Mouse (Mus musculus) midbrain, embryonic 15.5 days (tissue): ENCODE results near the gene Gm4881. TPM values are rescaled to one million over a fixed set of nuclear protein-coding genes. Genes with fewer than 3 reads are reported as not detected.

Experiments
- ATAC-seq: fragments of 200-750 bp; cut with Nextera tagmentation; replicated peaks from 2 replicates; pipeline ENCODE4 v1.8.0; 2017; ENCODE audit warnings: moderate TSS enrichment
- H3K27ac ChIP-seq: fragments of 300-500 bp; sonication (generic); 2 replicates; pipeline ENCODE4 v1.5.1; 2015; ENCODE audit warnings: mild to moderate bottlenecking, inconsistent platforms
- H3K27me3 ChIP-seq: fragments of 300-500 bp; sonication (generic); replicated peaks from 2 replicates; pipeline ENCODE4 v1.6.1; 2015; ENCODE audit warnings: inconsistent platforms
- H3K36me3 ChIP-seq: fragments of 300-500 bp; sonication (generic); replicated peaks from 2 replicates; pipeline ENCODE4 v1.6.1; 2015; ENCODE audit warnings: inconsistent platforms
- H3K4me1 ChIP-seq: fragments of 300-500 bp; sonication (generic); 2 replicates; pipeline ENCODE4 v1.6.1; 2015; ENCODE audit warnings: inconsistent platforms
- H3K4me2 ChIP-seq: fragments of 300-500 bp; sonication (generic); 2 replicates; pipeline ENCODE4 v1.6.1; 2015; ENCODE audit warnings: inconsistent platforms, mild to moderate bottlenecking, moderate library complexity
- H3K4me3 ChIP-seq: fragments of 300-500 bp; sonication (generic); 2 replicates; pipeline ENCODE4 v1.5.1; 2015; ENCODE audit warnings: mild to moderate bottlenecking, inconsistent platforms
- H3K9ac ChIP-seq: fragments of 300-500 bp; sonication (generic); 2 replicates; pipeline ENCODE4 v1.6.1; 2015; ENCODE audit warnings: mild to moderate bottlenecking, inconsistent platforms
- H3K9me3 ChIP-seq: fragments of 300-500 bp; sonication (generic); 2 replicates; pipeline ENCODE4 v1.6.1; 2016; ENCODE audit warnings: inconsistent platforms
- WGBS: fragments of 180-500 bp; shearing (Covaris S2); methylation state at CpG from one replicate; pipeline ENCODE4 v1.1.7; 2015; ENCODE audit warnings: mixed read lengths; 5-methylcytosine and 5-hydroxymethylcytosine counted together
- polyA plus RNA-seq: library from polyadenylated mRNA; unstranded; fragments of >200 nt; fragmentation: Nextera tagmentation; extraction: Ambion mirVana; gene quantifications from 2 replicates; pipeline ENCODE4 v1.2.1, GENCODE M21; 2015

The Gm4881 gene
- polyA plus RNA-seq, 1 experiment from 2014 or later: 6.4 TPM

DNA sequence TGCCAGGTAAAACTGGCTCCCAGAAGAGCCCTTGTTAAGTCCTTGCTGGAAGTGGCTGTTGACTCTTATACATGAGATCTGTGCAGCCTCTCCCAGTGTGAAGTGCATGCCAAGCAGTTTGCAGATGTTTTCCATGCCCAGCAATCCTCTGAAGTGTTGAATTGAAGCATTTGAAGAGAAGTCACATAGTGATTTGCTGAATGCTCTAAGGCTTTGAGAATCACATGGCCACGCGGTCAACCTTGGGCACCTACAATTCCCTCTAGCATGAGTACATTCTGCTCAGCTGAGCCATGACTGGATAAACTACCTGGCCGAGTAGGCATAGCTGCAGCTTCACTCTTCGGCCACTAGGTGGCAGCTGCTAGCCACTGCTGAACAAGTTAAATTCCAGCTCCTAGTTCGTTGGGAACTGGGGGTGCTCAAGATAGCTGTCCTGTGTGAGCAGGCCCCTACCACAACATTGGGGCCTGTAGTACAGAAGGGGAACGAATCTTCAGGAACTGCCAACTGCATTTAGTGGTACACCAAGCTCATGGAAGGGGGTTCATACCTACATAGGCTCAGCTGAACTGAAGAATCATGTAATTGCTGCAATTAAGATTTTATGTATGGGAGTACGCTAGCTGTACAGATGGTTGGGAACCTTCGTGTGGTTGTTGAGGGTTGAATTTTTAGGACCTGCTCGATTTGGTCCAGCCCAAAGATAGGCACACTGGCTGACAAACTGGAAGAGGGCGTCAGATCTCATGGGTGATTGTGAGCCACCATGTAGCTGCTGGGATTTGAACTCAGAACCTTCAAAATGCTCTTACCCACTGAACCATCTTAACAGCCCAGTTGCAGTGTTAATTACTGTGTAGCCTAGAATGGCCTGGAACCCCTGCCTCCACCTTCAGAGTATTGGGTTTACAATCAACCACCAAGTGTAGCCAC is 53.7 kb downstream of the Gm4881 start:
- Histone ChIP-seq H3K4me2 (no peak overlapping the region), H3K4me1 (peaks cover 20% of the 10 kb centered on the region), H3K9me3 (no peaks in the 10 kb centered on the region), H3K9ac (no peak overlapping the region), H3K27me3 (no peaks in the 10 kb centered on the region), H3K36me3 (peaks cover 18% of the 10 kb centered on the region), H3K4me3 (no peak overlapping the region), H3K27ac (no peak overlapping the region)
- WGBS: 29% methylated on average over 10 of the region's 10 CpGs
- peak; percentile 50 for ATAC-seq

DNA sequence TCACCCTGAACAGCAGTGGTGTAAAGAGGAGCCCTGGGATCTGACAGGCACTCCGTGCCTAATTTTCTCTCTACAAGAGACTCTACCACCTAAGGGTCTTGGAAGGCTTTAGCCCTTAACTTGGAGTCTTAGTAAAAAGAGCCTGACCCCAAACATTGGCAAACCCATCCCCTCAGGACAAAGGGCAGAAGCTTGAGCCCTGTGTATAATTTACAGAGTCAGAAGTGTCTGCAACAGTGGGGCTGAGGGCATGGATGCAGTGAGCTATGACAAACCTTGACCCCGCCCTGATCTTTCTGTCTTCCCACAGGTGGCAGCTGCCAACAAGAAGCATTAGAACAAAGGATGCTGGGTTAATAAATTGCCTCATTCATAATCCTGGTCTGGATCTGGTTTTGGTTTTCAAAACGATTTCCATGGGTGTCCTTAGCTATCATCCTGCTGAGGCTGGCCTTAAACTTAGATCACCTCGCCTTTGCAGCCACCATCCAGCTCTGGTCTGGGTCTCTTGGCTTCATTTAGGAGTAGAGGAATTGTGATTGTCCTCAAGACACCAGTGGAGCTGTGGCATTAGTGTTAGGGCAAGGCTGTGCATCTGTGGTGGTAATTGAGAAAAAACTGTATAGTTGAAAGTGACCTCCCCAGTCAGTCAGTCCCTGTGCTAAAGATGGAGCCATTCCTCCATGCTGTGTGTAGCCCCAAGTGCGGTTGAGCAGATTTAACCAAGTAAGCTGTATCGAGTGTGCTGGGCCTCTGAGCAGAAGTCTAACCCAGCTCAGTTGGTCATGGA is 54.7 kb downstream of the Gm4881 start:
- Histone ChIP-seq H3K4me1 (peaks cover 23% of the 10 kb centered on the region), H3K9ac (no peak overlapping the region), H3K27me3 (no peaks in the 10 kb centered on the region), H3K4me3 (no peak overlapping the region), H3K9me3 (no peaks in the 10 kb centered on the region), H3K36me3 (peaks cover 18% of the 10 kb centered on the region), H3K4me2 (no peak overlapping the region), H3K27ac (no peak overlapping the region)
- no peak for ATAC-seq
- 82% methylated on average over 6 of the region's 6 CpGs for WGBS

DNA sequence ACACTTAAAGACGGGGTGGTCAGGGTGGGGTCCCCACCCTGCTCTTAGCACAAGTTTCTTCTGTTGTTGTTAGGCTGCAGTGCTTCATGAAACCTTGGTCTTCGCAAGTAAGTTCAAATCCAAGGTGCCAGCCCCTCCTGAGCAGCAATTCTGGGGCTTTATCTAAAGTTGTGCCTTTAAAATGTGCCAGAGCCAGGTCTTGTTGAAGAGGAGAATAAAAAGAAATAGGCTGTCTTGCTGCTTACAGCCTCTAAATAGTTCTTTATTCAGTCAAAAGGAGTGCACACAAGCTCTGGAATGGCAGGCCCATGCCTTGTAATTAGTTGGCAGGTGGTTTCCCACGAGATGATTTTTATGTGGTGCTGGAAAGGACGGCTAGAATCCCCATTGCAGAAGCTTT is 57.2 kb downstream of the Gm4881 start:
- no peaks in the 10 kb centered on the region for H3K9me3 ChIP-seq
- H3K27ac ChIP-seq: no peak overlapping the region
- no peak overlapping the region for H3K4me2 ChIP-seq
- no peak for ATAC-seq
- H3K27me3 ChIP-seq: no peaks in the 10 kb centered on the region
- peaks cover 18% of the 10 kb centered on the region for H3K36me3 ChIP-seq
- WGBS: 78% methylated on average over 4 of the region's 4 CpGs
- peaks cover 23% of the 10 kb centered on the region for H3K4me1 ChIP-seq
- H3K4me3 ChIP-seq: no peak overlapping the region
- H3K9ac ChIP-seq: no peak overlapping the region; the same call in 1 of the 2 replicates

DNA sequence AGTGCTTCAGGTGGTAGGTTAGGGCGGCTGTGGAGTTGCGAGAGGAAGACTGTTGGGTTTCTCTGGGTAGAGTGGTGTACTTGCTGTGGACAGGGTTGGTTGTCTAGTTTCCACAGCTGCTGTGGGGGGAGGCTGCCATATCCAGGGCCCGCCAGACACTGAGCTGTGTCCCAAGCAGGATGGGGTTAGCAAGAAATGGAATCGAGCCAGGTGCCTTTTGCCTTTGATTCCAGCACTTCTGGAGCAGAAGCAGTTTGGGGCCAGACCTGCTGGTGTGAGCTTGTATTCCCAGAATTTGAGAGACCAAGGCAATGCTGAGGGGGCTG is 58.0 kb downstream of the Gm4881 start:
- Histone ChIP-seq H3K4me3 (peak overlapping the region; percentile 92), H3K4me1 (peaks cover 23% of the 10 kb centered on the region), H3K9ac (0 out of 2 replicates have a peak overlapping the region, but pooled peaks have one; percentile 99), H3K4me2 (peak overlapping the region; percentile 81), H3K36me3 (peaks cover 18% of the 10 kb centered on the region), H3K27me3 (no peaks in the 10 kb centered on the region), H3K9me3 (no peaks in the 10 kb centered on the region), H3K27ac (no peak overlapping the region)
- WGBS: 76% methylated on average over 4 of the region's 4 CpGs
- ATAC-seq: no peak

DNA sequence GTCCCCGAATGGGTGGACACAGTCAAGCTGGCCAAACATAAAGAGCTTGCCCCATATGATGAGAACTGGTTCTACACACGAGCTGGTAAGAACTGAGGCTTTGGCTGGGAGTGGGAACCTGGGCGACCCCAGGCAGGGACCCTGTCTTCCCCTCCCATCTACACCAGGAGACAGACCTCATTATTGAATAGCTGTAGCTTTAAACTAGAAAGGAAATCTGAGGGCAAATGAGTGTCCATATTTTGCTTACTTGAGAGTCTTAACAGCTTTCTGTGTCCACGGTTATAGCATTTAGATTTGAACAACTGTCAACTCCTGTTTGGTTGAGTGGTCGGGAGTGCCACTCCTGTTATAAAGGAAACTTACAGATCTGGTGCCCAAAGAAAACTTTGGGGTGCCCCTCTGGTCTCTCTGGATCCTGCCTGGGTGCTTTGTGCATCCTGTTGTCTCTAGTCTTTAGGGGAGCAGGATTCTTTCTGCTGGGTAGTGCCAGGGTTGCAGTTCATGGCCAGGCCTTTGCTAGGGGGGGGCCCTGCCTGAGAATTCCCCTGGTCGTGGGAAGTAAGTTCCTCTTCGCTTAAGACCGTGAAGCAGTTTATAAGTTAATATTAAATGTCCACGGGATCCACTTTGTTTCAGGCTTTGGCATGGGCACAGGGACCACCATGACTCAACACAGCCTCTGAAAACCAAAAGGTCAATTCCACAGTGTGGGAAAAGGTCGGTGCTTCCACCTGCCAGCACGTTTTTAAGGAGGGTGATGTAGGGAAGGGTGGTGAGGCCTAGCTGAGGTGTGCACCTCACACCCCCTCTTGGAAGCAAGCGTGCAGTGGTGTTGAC is 58.6 kb downstream of the Gm4881 start:
- Histone ChIP-seq H3K27me3 (no peaks in the 10 kb centered on the region), H3K4me2 (peak overlapping the region; percentile 81), H3K9me3 (no peaks in the 10 kb centered on the region), H3K36me3 (peaks cover 18% of the 10 kb centered on the region), H3K9ac (peak overlapping the region; percentile 99), H3K27ac (no peak overlapping the region), H3K4me1 (peaks cover 23% of the 10 kb centered on the region), H3K4me3 (peak overlapping the region; percentile 92)
- ATAC-seq: no peak
- WGBS: 45% methylated on average over 12 of the region's 12 CpGs

DNA sequence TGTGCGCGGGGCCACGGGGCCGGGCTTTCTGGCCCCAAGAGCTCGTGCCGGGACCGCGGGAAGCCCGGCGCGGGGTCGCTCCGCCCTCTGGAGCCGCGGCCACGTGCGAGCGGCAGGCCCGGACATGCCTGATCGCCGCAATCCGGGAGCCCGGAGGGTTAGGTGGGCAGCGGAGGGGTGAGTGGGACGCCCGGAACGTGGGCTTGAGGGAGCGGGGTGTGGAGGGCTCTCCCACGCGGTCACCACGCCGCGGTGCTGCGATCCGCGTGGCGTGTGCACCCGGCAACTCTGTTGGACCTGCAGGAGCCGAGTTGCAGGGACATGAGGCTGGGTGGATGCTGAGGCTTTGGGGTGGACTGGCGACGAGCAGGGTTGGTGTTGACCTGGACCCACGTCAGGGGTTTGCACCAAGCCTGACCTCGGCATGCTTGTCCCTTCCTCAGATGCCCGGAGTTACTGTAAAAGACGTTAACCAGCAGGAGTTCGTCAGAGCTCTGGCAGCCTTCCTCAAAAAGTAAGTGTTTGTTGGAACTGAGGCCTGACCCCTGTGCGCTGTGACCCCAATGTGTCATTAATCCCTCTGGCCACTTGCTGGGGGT is 59.5 kb downstream of the Gm4881 start:
- peak; percentile 16 for ATAC-seq
- H3K4me2 ChIP-seq: peak overlapping the region; percentile 81
- H3K27ac ChIP-seq: peak overlapping the region; percentile 88
- no peaks in the 10 kb centered on the region for H3K27me3 ChIP-seq
- peak overlapping the region; percentile 99 for H3K9ac ChIP-seq
- no peaks in the 10 kb centered on the region for H3K9me3 ChIP-seq
- H3K36me3 ChIP-seq: peaks cover 18% of the 10 kb centered on the region
- peak overlapping the region; percentile 92 for H3K4me3 ChIP-seq
- H3K4me1 ChIP-seq: peaks cover 23% of the 10 kb centered on the region
- under 1% methylated on average over 47 of the region's 47 CpGs for WGBS

DNA sequence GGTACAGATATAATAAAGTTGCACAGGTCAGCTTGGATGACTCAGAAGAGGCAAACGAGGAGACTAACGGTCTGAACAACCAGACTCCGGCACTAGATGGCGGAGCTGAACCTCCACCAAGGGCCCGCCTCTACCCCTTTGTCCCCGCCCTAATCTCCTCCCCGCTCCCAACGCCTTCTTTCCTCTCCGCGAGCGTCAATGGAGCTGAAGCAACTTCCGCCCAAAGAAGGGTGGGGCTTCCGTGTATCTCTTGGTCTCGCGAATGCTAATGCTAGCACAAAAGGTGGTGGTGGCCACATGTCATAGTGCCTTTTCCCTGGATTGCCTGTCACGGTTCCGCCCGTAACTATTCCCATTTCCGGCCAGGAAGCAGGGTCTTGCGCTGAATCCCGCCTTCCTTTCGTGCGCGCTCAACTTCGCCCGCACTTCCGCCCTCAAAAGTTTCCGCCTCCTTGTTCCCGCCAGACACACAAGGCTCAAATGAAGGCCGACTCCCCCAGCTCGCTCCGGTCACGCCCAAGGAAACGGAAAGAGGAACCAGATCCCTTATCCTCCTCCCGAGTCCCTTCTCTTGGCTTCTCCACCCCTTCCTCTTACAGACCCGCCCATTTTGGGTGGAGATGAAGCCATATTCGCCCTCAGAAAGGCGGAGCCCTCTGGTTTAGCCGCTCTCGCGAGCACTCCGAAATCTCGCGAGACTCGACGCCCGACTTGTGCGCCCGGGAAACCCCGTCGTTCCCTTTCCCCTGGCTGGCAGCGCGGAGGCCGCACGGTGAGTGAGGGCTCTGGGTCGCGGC is 60.2 kb downstream of the Gm4881 start, which contains the start of gene Rps19:
TSS of gene Rps19 (plus strand) at position 476 of the 797 bp plus-strand sequence.
- peak; percentile 93 for ATAC-seq
- under 1% methylated on average over 57 of the region's 57 CpGs for WGBS
- Histone ChIP-seq H3K4me3 (peak within 1 kb of the TSS; percentile 92), H3K27me3 (no peaks in the 10 kb centered on the region), H3K9me3 (no peaks in the 10 kb centered on the region), H3K4me2 (peak within 1 kb of the TSS; percentile 81), H3K36me3 (peaks cover 13% of the 10 kb centered on the region), H3K9ac (peak within 1 kb of the TSS; percentile 99), H3K4me1 (peaks cover 23% of the 10 kb centered on the region), H3K27ac (peak within 1 kb of the TSS; percentile 88)

DNA sequence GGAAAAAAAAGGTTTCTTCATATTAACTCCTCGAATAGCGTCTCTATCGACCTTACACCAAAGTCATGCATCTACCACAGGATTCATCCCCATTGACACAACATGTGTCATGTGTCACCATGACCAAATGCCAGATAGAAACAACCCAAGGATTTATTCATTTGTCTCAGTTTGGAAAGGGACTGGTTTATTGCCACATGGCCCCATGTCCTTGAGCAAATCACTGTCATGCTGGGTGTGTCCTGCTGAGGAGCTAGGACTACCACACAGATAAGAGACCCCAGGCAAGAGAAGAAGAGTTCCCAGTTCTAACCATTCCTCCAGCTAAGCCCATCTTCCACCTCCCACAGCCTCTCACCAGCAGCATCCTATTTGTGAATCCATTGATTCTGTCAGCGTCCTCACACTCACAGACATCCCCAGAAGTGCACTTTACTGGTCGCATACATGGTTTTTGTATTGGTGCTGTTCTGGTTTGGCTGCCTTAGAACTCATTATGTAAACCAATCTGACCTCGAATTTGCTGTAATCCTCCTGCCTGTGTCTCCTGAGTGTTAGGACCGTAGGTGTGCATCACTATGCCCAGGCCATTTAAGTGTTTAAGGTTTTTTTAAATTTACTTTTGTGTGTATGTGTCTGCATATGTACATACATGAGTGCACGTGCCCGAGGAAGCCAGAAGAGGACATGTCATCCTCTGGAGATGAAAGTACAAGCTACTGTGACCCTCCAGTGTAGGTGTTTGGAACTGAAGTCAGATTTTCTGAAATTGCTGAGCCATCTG is 61.7 kb downstream of the Gm4881 start:
- H3K36me3 ChIP-seq: peaks cover 8% of the 10 kb centered on the region
- H3K4me1 ChIP-seq: peaks cover 23% of the 10 kb centered on the region
- 92% methylated on average over 9 of the region's 9 CpGs for WGBS
- H3K4me2 ChIP-seq: no peak overlapping the region
- H3K4me3 ChIP-seq: no peak overlapping the region
- H3K9me3 ChIP-seq: no peaks in the 10 kb centered on the region
- no peak for ATAC-seq
- no peak overlapping the region for H3K27ac ChIP-seq
- no peaks in the 10 kb centered on the region for H3K27me3 ChIP-seq
- H3K9ac ChIP-seq: no peak overlapping the region

DNA sequence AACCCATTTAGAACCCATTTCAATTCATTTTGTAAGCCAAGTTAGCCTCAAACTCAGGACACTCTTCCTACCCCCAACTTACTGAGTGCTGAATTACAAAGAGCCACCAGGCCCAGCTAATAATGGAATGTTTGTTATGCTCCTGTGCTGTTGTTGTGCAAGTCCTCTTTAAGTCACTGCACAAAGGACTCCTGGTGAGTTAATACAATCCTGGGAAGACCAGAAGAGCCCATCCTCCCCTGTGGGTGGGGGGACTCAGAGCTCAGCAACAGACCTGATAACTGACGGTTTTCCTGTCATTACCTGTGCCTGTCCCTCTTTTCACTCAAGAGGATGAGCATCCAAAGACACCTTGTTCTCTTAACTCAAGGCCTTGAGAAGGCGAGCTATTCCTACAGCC is 64.7 kb downstream of the Gm4881 start:
- no peak overlapping the region for H3K4me2 ChIP-seq
- 19% methylated on average over 2 of the region's 2 CpGs for WGBS
- no peak for ATAC-seq
- no peak overlapping the region for H3K27ac ChIP-seq
- no peaks in the 10 kb centered on the region for H3K4me1 ChIP-seq
- no peak overlapping the region for H3K4me3 ChIP-seq
- no peak overlapping the region for H3K9ac ChIP-seq
- H3K9me3 ChIP-seq: no peaks in the 10 kb centered on the region
- H3K27me3 ChIP-seq: no peaks in the 10 kb centered on the region
- no peaks in the 10 kb centered on the region for H3K36me3 ChIP-seq

DNA sequence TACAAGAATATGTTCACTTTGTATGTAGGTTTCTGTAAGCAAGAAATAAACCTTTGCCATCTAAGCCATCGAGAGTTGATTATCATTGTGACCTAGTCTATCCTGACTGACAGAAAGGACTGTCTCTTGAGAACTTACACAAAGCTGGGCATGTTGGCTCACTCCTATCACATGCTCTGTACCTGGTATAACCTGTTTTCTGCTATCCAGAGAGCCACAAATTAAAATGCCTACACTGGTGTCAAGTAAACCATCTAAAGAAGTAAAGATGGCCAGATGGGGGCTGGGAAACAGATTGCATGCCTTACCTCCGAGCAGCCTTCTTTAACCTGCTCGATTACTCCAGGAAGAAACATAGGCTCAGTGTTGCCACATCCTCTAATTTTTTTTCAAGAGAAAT is 66.7 kb downstream of the Gm4881 start:
- H3K4me2 ChIP-seq: no peak overlapping the region
- no peak overlapping the region for H3K9ac ChIP-seq
- no peak for ATAC-seq
- no peaks in the 10 kb centered on the region for H3K27me3 ChIP-seq
- H3K4me3 ChIP-seq: no peak overlapping the region
- H3K27ac ChIP-seq: no peak overlapping the region
- no peaks in the 10 kb centered on the region for H3K36me3 ChIP-seq
- no peaks in the 10 kb centered on the region for H3K4me1 ChIP-seq
- WGBS: 82% methylated on average over 3 of the region's 3 CpGs
- H3K9me3 ChIP-seq: no peaks in the 10 kb centered on the region
